Mouse (Mus musculus) inflammation-experienced regulatory T-cells, adult 6 months (primary cell): ENCODE measurements around the gene Galnt18. TPM values are rescaled to one million over a fixed set of nuclear protein-coding genes. Genes with fewer than 3 reads are reported as not detected.

Experiments
- ATAC-seq: one replicate; pipeline ENCODE4 v1.8.0; 2017
- polyA plus RNA-seq, 3 experiments: library from polyadenylated mRNA; unstranded; fragments of 100-300 nt; shearing (Covaris generic); gene quantifications; one replicate each; pipeline ENCODE4 v1.2.1; 2017

Galnt18 gene
- polyA plus RNA-seq, 3 experiments from 2014 or later, result not detected

- ATAC-seq, result no peak
These were observed 220.8 kb downstream of the Galnt18 start for GRCm38 (mm10) chr7:111559011-111559410.

- no peak for ATAC-seq
These were observed 228.8 kb downstream of the Galnt18 start for GRCm38 (mm10) chr7:111550987-111551386.

GRCm38 (mm10) chr7:111547069-111547468 lies 232.7 kb downstream of the Galnt18 start:
- no peak for ATAC-seq

GRCm38 (mm10) chr7:111545614-111546013 lies 234.2 kb downstream of the Galnt18 start:
- no peak for ATAC-seq

GRCm38 (mm10) chr7:111537946-111538345 lies 241.8 kb downstream of the Galnt18 start:
- no peak for ATAC-seq

GRCm38 (mm10) chr7:111534826-111535405 lies 244.9 kb downstream of the Galnt18 start:
- no peak for ATAC-seq

- ATAC-seq, result no peak
These were observed 250.7 kb downstream of the Galnt18 start for GRCm38 (mm10) chr7:111528961-111529643.

GRCm38 (mm10) chr7:111528462-111528861 lies 251.3 kb downstream of the Galnt18 start:
- ATAC-seq, result no peak

- ATAC-seq, result no peak
These were observed 258.9 kb downstream of the Galnt18 start for GRCm38 (mm10) chr7:111520881-111521280.

GRCm38 (mm10) chr7:111518581-111519242 lies 261.1 kb downstream of the Galnt18 start:
- ATAC-seq, result no peak

GRCm38 (mm10) chr7:111516882-111517281 lies 262.9 kb downstream of the Galnt18 start:
- no peak for ATAC-seq

- ATAC-seq, result no peak
These were observed 264.3 kb downstream of the Galnt18 start for GRCm38 (mm10) chr7:111515471-111515870.

GRCm38 (mm10) chr7:111509167-111509854 lies 270.5 kb downstream of the Galnt18 start:
- no peak for ATAC-seq

GRCm38 (mm10) chr7:111500616-111501015 lies 279.2 kb downstream of the Galnt18 start:
- no peak for ATAC-seq

GRCm38 (mm10) chr7:111499255-111499790 lies 280.5 kb downstream of the Galnt18 start:
- ATAC-seq, result no peak

- no peak for ATAC-seq
These were observed 282.6 kb downstream of the Galnt18 start for GRCm38 (mm10) chr7:111497191-111497590.

- no peak for ATAC-seq
These were observed 287.4 kb downstream of the Galnt18 start for GRCm38 (mm10) chr7:111492242-111492949.

GRCm38 (mm10) chr7:111491566-111491965 lies 288.2 kb downstream of the Galnt18 start:
- no peak for ATAC-seq

GRCm38 (mm10) chr7:111486811-111487333 lies 292.9 kb downstream of the Galnt18 start:
- ATAC-seq, result no peak

GRCm38 (mm10) chr7:111483896-111484295 lies 295.9 kb downstream of the Galnt18 start:
- no peak for ATAC-seq

GRCm38 (mm10) chr7:111483321-111483720 lies 296.5 kb downstream of the Galnt18 start:
- ATAC-seq, result no peak

GRCm38 (mm10) chr7:111467715-111468114 lies 312.1 kb downstream of the Galnt18 start:
- ATAC-seq, result no peak
